Mouse (Mus musculus): ENCODE data around the gene Fbxo39. TPM values are rescaled to one million over a fixed set of nuclear protein-coding genes. Genes with fewer than 3 reads are reported as not detected.

Fbxo39 gene
- total and polyA plus RNA-seq, 2 experiments: not detected

DNA sequence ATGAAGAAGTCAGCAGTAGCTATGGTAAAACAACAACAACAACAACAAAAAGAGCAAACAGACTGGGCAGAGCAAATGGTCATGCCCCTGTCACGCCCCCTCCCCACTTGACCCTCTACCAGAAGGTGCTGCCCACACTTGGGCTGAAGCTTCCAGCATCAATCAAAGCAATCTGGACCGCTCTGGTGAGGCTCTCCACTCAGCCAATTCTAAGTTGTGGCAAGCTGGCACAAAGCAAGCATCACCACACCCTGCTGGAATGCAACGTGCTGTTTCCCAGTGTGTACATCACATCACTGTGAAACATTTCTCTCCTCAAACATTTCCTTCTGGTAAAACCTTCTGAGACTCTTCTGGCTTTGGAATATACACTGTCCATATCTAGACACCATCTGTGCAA, 40.9 kb upstream of the Fbxo39 start:
- Histone ChIP-seq H3K79me2 (ENCODE audit: control insufficient read depth, insufficient read depth, low read length) (no peaks in the 10 kb centered on the region), H3K4me3 (ENCODE audit: insufficient read depth, low read depth, low read length) (no peak overlapping the region), H3K27ac (replicated peaks; ENCODE audit: insufficient read depth, low read depth, low read length) (no peak overlapping the region), H3K27me3 (ENCODE audit: control insufficient read depth, insufficient read depth, low read length) (no peaks in the 10 kb centered on the region), H3K9ac (ENCODE audit: low read depth, low read length) (no peak overlapping the region), H3K4me1 (ENCODE audit: control insufficient read depth, insufficient read depth, low read length) (no peaks in the 10 kb centered on the region), H3K36me3 (ENCODE audit: control insufficient read depth, insufficient read depth, low read length) (no peaks in the 10 kb centered on the region)
- DNase-seq (ENCODE audit: extremely low read depth, low read depth, low spot score): no peak
- 59% methylated on average over 3 of the region's 3 CpGs for WGBS
- TF ChIP-seq CTCF (IDR thresholded peaks at IDR 0.05; ENCODE audit: low read depth, low read length): no peak
- TF ChIP-seq POLR2A (IDR thresholded peaks at IDR 0.05; ENCODE audit: extremely low read depth, insufficient read depth, low read length): no peak

DNA sequence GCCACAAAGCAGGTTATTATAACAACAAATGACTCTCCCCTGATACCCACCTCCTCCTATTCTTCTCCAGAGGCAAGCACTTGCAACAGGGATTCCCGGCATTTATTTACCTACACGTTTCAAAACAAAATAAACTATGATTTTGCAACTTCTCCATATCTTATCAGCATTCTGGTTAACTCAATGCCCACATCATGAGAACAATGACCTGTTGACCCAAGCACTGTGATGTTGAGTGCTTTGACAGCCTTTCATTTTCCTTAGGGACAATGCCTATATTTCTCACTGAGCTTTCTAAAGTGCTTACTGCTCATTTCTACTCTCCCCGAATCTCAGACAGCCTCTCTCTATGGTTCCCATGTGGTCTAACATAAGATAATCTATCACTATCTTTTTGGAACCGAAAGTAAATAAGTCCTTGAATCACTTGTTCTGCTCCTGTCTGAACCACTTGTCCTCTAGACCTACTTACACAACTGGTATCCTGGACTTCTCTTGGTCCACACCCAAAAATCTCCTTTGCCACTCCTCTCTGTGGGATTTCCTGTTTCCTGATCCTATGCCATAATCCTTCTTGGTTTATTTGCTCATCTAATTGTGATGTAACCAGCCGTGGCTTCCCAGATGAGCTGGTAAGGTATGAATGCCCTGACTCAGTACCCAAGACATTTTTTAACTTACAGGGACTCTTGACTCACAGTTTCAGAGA, 32.9 kb upstream of the Fbxo39 start:
- no peak overlapping the region for H3K4me3 ChIP-seq (ENCODE audit: insufficient read depth, low read depth, low read length)
- no peaks in the 10 kb centered on the region for H3K36me3 ChIP-seq (ENCODE audit: control insufficient read depth, insufficient read depth, low read length)
- no peaks in the 10 kb centered on the region for H3K79me2 ChIP-seq (ENCODE audit: control insufficient read depth, insufficient read depth, low read length)
- TF ChIP-seq POLR2A (IDR thresholded peaks at IDR 0.05; ENCODE audit: extremely low read depth, insufficient read depth, low read length): no peak
- TF ChIP-seq CTCF (IDR thresholded peaks at IDR 0.05; ENCODE audit: low read depth, low read length): no peak
- H3K27ac ChIP-seq (replicated peaks; ENCODE audit: insufficient read depth, low read depth, low read length): no peak overlapping the region
- peak; percentile 76 for DNase-seq (ENCODE audit: extremely low read depth, low read depth, low spot score)
- 29% methylated on average over 5 of the region's 5 CpGs for WGBS
- peaks cover 7% of the 10 kb centered on the region for H3K4me1 ChIP-seq (ENCODE audit: control insufficient read depth, insufficient read depth, low read length)
- no peaks in the 10 kb centered on the region for H3K27me3 ChIP-seq (ENCODE audit: control insufficient read depth, insufficient read depth, low read length)
- H3K9ac ChIP-seq (ENCODE audit: low read depth, low read length): no peak overlapping the region

DNA sequence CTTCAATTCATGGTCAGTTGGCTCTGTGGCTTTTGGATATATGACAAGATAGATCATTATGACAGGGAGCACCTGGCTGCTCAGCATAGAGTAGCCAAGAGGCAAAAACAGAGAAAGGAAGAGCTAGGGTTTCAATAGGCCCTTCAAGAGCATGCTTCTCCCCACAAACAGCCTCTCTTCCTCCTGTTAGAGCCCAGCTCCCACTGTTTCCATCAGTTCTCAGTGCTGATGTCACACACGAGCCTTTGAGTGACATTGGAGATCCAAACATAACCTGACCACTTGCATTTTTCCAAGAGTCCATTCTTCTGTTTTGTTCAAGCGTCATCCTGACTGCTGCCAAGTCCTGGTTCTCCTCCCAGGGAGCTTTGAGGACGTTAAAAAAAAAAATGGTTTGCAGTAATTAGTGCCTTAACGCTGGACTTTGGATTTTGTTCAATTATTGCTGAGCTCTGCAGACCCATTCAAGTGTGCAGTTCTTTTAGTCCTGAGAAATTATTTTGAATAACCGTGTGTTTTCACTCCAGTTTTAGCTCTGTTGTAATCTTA, 32.3 kb upstream of the Fbxo39 start:
- H3K36me3 ChIP-seq (ENCODE audit: control insufficient read depth, insufficient read depth, low read length): no peaks in the 10 kb centered on the region

DNA sequence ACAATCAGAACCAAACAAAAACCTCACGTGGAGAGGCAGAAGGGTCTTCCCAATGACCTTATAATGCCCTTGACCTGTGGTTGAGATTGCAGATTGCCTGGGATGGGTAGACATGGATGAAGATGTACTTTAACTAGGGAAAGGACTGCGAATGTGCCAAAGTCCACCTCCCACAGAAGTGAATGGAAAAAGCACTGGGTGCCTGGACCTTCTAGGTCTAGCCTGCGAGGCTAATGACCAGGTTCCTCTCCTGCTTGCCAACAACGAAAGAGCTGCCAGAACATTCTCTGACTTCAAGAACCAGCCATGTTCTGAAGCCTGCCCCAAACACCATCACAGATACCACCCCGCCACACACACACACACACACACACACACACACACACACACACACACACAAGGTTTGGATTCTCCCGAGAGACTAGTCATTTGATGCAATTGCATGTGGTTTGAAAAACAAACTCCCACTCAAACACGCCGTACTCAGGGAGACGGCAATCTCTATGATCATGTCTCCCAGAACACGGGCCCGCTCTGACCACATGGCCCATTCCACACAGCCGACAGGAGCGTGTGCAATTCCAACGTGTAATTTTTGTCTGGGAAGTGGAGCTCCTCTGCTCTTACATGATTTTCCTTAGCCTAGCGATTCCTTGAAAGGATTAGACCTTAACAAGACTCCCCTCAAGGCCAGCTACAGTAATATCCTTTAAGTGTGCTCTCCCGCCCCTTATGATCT, 30.6 kb upstream of the Fbxo39 start:
- Histone ChIP-seq H3K27me3 (ENCODE audit: control insufficient read depth, insufficient read depth, low read length) (no peaks in the 10 kb centered on the region), H3K27ac (replicated peaks; ENCODE audit: insufficient read depth, low read depth, low read length) (no peak overlapping the region), H3K9ac (ENCODE audit: low read depth, low read length) (no peak overlapping the region), H3K79me2 (ENCODE audit: control insufficient read depth, insufficient read depth, low read length) (no peaks in the 10 kb centered on the region), H3K4me3 (ENCODE audit: insufficient read depth, low read depth, low read length) (no peak overlapping the region), H3K4me1 (ENCODE audit: control insufficient read depth, insufficient read depth, low read length) (peaks cover 7% of the 10 kb centered on the region), H3K36me3 (ENCODE audit: control insufficient read depth, insufficient read depth, low read length) (no peaks in the 10 kb centered on the region)
- no peak for DNase-seq (ENCODE audit: extremely low read depth, low read depth, low spot score)
- no peak for TF ChIP-seq POLR2A (IDR thresholded peaks at IDR 0.05; ENCODE audit: extremely low read depth, insufficient read depth, low read length)
- no peak for TF ChIP-seq CTCF (IDR thresholded peaks at IDR 0.05; ENCODE audit: low read depth, low read length)
- 90% methylated on average over 16 of the region's 16 CpGs for WGBS

More for the DNA sequence above, 32.3 kb upstream of the Fbxo39 start:
- peak; percentile 7 for DNase-seq (ENCODE audit: extremely low read depth, low read depth, low spot score)
- Histone ChIP-seq H3K9ac (ENCODE audit: low read depth, low read length) (no peak overlapping the region), H3K27me3 (ENCODE audit: control insufficient read depth, insufficient read depth, low read length) (no peaks in the 10 kb centered on the region), H3K4me1 (ENCODE audit: control insufficient read depth, insufficient read depth, low read length) (peaks cover 7% of the 10 kb centered on the region), H3K27ac (replicated peaks; ENCODE audit: insufficient read depth, low read depth, low read length) (no peak overlapping the region), H3K4me3 (ENCODE audit: insufficient read depth, low read depth, low read length) (no peak overlapping the region), H3K79me2 (ENCODE audit: control insufficient read depth, insufficient read depth, low read length) (no peaks in the 10 kb centered on the region)
- TF ChIP-seq POLR2A (IDR thresholded peaks at IDR 0.05; ENCODE audit: extremely low read depth, insufficient read depth, low read length) (no peak), CTCF (IDR thresholded peaks at IDR 0.05; ENCODE audit: low read depth, low read length) (no peak)
- 70% methylated on average over 5 of the region's 5 CpGs for WGBS

DNA sequence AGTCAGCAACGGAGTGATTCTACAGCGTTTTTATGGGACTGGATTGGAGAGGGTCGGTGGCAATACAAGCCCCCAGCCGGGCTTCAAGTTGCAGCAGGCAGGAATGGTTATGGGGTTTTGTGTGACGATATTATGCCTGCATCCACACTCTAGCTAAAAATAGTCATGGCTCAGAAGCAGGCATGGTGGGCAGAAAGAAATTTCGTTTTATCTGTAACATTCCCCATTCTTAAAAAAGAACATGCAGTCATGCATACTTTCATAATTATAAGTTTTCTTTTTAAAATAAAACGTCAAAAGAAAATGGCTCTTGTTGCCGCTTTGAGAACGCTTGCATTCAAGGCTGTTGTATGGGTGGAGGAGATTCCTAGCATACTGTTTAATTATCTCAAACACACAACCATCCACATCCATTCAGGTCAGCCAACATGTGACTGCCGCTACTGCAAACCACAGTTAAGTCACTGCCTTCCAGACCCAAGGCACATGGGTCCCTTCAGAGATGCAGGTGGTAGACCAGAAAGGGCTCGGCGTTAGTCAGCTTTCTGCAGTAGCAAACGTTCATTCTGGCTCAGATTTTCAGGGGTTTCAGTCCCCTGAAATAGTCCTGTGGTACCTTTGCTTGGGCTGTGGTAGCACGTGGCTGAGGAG, 29.6 kb upstream of the Fbxo39 start:
- 82% methylated on average over 14 of the region's 14 CpGs for WGBS
- Histone ChIP-seq H3K27me3 (ENCODE audit: control insufficient read depth, insufficient read depth, low read length) (no peaks in the 10 kb centered on the region), H3K4me3 (ENCODE audit: insufficient read depth, low read depth, low read length) (no peak overlapping the region), H3K4me1 (ENCODE audit: control insufficient read depth, insufficient read depth, low read length) (peaks cover 7% of the 10 kb centered on the region), H3K79me2 (ENCODE audit: control insufficient read depth, insufficient read depth, low read length) (no peaks in the 10 kb centered on the region), H3K36me3 (ENCODE audit: control insufficient read depth, insufficient read depth, low read length) (no peaks in the 10 kb centered on the region), H3K27ac (replicated peaks; ENCODE audit: insufficient read depth, low read depth, low read length) (no peak overlapping the region), H3K9ac (ENCODE audit: low read depth, low read length) (no peak overlapping the region)
- TF ChIP-seq CTCF (IDR thresholded peaks at IDR 0.05; ENCODE audit: low read depth, low read length): no peak
- TF ChIP-seq POLR2A (IDR thresholded peaks at IDR 0.05; ENCODE audit: extremely low read depth, insufficient read depth, low read length): no peak
- no peak for DNase-seq (ENCODE audit: extremely low read depth, low read depth, low spot score)

Measured in liver, adult 2 months (tissue).